Mouse (Mus musculus) gastrocnemius, postnatal 25 days (tissue): ENCODE measurements around the gene Aurkb. TPM values are rescaled to one million over a fixed set of nuclear protein-coding genes. Genes with fewer than 3 reads are reported as not detected.
A peak's percentile ranks its signal among the peaks of the same experiment; 100 is the strongest.

ENCODE experiments used
- DNase-seq: peaks from one replicate; pipeline ENCODE4 v3.0.0; 2022
- total RNA-seq, 2 experiments: library from RNA; stranded (reverse); gene quantifications; 1 replicate in 1 of 2; 2 replicates in 1 of 2; pipeline ENCODE4 v1.2.3; 2021

Gene Aurkb
- total RNA-seq, 2 experiments from 2014 or later = 0.54 to 0.88 TPM

DNA sequence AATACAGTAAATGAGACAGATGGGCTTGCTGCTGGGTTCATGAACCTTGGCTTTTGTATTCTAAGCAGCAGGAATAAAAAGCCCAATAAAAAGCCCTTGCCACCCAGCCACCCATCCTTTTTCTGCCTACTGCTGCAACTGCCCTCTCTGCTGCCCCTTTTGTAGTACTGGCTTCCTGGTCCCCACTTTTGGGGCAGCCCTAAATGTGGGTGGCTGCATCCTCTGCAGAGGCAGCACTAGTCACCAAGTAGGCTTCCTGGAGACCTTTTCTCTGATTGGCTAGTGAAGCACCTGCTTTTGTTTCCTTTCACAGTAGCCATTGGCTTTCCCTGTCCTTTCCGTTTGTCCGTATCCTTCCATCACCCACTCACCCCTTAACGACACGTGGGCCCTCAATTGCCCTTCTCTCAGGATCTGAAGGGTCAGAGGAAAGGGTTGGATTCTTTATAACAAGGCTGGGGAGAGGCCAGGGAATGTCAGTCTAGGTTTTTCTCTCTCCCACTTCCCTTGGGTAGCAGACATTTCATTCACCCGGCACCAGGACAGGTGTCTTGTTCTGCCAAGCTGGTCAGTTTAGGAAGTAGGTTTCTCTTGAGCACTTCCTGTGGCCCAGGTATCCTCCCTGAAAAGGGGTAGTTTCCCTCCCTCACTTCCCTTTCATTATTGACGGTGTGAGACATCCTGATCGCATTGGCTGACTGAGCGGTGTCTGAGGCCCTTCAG, 52.8 kb downstream of the Aurkb start:
- DNase-seq = peak; percentile 34

GRCm38 (mm10) chr11:69098762-69099091, 53.3 kb downstream of the Aurkb start:
- peak; percentile 99 for DNase-seq

- DNase-seq = peak; percentile 89
Measured at GRCm38 (mm10) chr11:69099177-69099914, 53.9 kb downstream of the Aurkb start.

DNA sequence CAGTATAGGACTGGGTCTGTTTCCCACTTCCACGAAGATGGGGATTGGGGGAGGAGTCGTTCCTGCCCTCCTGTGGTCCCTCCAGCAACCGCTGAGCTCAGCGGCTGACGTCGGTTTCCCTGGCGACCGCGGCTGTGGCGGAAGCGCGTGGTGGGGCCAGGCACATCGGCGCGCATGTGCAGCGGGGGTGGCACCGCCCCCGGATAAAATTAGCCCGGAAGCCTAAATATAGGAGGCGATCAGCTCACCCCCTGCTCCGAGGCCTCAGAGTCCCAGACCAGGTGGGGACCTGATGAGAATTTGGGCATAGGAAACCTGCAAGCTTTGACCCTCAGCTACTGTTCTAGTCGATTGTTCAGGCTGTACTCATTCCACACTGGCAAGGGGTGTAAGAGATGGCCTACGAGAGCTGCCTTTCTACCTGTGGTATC, 54.5 kb downstream of the Aurkb start:
- DNase-seq = peak; percentile 96

- DNase-seq = peak; percentile 53
Measured at GRCm38 (mm10) chr11:69100639-69101360, 55.4 kb downstream of the Aurkb start.

Other genes starting within 250 kb of the Aurkb start
- 10 to 100 TPM; 69.4 to 71.0 TPM for gene Ndel1, start 173.8 kb upstream of the Aurkb start, total RNA-seq
- not detected for gene Rnf222, start 157.1 kb upstream of the Aurkb start, total RNA-seq
- gene Rpl26, start 144.1 kb upstream of the Aurkb start, total RNA-seq = 100 to 1,000 TPM; 573 to 637 TPM
- not detected for gene Odf4, start 118.6 kb upstream of the Aurkb start, total RNA-seq
- 1 to 10 TPM; 8.4 to 9.6 TPM for gene Arhgef15, start 88.2 kb upstream of the Aurkb start, total RNA-seq
- 1 to 10 TPM; 3.8 to 4.6 TPM for gene Slc25a35, start 77.5 kb upstream of the Aurkb start, total RNA-seq
- 10 to 100 TPM; 59.6 to 60.4 TPM for gene Rangrf, start 70.5 kb upstream of the Aurkb start, total RNA-seq
- gene Pfas, start 37.2 kb upstream of the Aurkb start, total RNA-seq = 1 to 10 TPM; 6.7 to 7.0 TPM
- 10 to 100 TPM in 1 of 2 experiments, 1 to 10 TPM in 1; 8.9 to 10.9 TPM for gene Ctc1, start 29.7 kb upstream of the Aurkb start, total RNA-seq
- 10 to 100 TPM; 15.5 to 15.9 TPM for gene Borcs6, start 14.1 kb downstream of the Aurkb start, total RNA-seq
- gene Tmem107, start 25.2 kb downstream of the Aurkb start, total RNA-seq = 1 to 10 TPM; 3.9 to 4.1 TPM
- 10 to 100 TPM; 34.9 to 35.2 TPM for gene Vamp2, start 42.8 kb downstream of the Aurkb start, total RNA-seq
- 10 to 100 TPM; 21.0 to 50.8 TPM for gene Per1, start 49.6 kb downstream of the Aurkb start, total RNA-seq
- not detected for gene Hes7, start 74.8 kb downstream of the Aurkb start, total RNA-seq
- under 1 TPM in 1 of 2 experiments, not detected in 1; 0.21 TPM for gene 9130213A22Rik, start 76.9 kb downstream of the Aurkb start, total RNA-seq
- not detected for gene Aloxe3, start 80.2 kb downstream of the Aurkb start, total RNA-seq
- gene Alox12b, start 111.3 kb downstream of the Aurkb start, total RNA-seq = under 1 TPM in 1 of 2 experiments, not detected in 1; 0.18 TPM
- gene Alox8, start 152.2 kb downstream of the Aurkb start, total RNA-seq = not detected
- not detected for gene Gucy2e, start 191.4 kb downstream of the Aurkb start, total RNA-seq